Mouse (Mus musculus) hindbrain, embryonic 13.5 days (tissue): Measurements from ENCODE around the gene Polr1e. TPM values are rescaled to one million over a fixed set of nuclear protein-coding genes. Genes with fewer than 3 reads are reported as not detected.
"Not testable (repeated sequence)": the region's sequence is repeated elsewhere in the genome, so short reads cannot be mapped to it uniquely, and the experiment has no call there.

Experiments used
- ATAC-seq: fragments of 200-750 bp; cut with Nextera tagmentation; 2 replicates; pipeline ENCODE4 v1.8.0; 2017; ENCODE audit warnings: moderate TSS enrichment; ENCODE audit not compliant: low FRiP score
- H3K27ac ChIP-seq: fragments of 300-500 bp; sonication (generic); 2 replicates; pipeline ENCODE4 v1.5.1; 2015; ENCODE audit warnings: inconsistent platforms, mild to moderate bottlenecking, moderate library complexity
- H3K27me3 ChIP-seq: fragments of 300-500 bp; sonication (generic); 2 replicates; pipeline ENCODE4 v1.6.1; 2015; ENCODE audit warnings: mild to moderate bottlenecking, inconsistent platforms
- H3K36me3 ChIP-seq: fragments of 300-500 bp; sonication (generic); 2 replicates; pipeline ENCODE4 v1.6.1; 2015; ENCODE audit warnings: mild to moderate bottlenecking, inconsistent platforms
- H3K4me1 ChIP-seq: fragments of 300-500 bp; sonication (generic); replicated peaks from 2 replicates; pipeline ENCODE4 v1.6.1; 2015; ENCODE audit warnings: inconsistent platforms
- H3K4me2 ChIP-seq: fragments of 300-500 bp; sonication (generic); 2 replicates; pipeline ENCODE4 v1.6.1; 2015; ENCODE audit warnings: inconsistent platforms, mild to moderate bottlenecking, moderate library complexity
- H3K4me3 ChIP-seq: fragments of 300-500 bp; sonication (generic); 2 replicates; pipeline ENCODE4 v1.5.1; 2015; ENCODE audit warnings: mild to moderate bottlenecking, inconsistent platforms
- H3K9ac ChIP-seq: fragments of 300-500 bp; sonication (generic); 2 replicates; pipeline ENCODE4 v1.6.1; 2015; ENCODE audit warnings: mild to moderate bottlenecking, inconsistent platforms
- H3K9me3 ChIP-seq: fragments of 300-500 bp; sonication (generic); 2 replicates; pipeline ENCODE4 v1.6.1; 2016; ENCODE audit warnings: inconsistent platforms
- WGBS: fragments of 180-500 bp; shearing (Covaris S2); methylation state at CpG from one replicate; pipeline ENCODE4 v1.1.7; 2015; 5-methylcytosine and 5-hydroxymethylcytosine counted together
- polyA plus RNA-seq: library from polyadenylated mRNA; unstranded; fragments of >200 nt; fragmentation: Nextera tagmentation; extraction: Ambion mirVana; gene quantifications from 2 replicates; pipeline ENCODE4 v1.2.1, GENCODE M21; 2015

The Polr1e gene
- polyA plus RNA-seq, 1 experiment from 2014 or later, result 38.5 TPM

DNA sequence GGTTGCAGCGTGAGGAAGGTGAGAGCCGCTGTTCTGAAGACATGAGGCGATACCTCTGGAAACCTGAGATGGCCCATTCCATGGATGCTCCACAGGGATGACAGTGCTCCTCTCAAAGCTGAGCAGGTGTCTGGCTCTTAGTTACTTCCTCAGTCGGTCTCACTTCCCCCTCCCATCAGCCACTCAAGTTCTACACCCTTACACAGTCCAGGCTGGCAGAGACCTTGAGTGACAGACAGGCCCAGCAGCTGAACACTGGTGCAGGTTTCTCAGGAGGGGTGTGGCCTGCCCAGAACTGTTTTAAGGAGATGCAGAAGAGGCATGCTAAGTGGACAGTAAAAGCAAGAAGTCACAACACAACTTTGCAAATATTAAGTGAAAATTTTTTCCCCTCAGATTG, 49.4 kb downstream of the Polr1e start:
- 92% methylated on average over 4 of the region's 4 CpGs for WGBS
- no peak overlapping the region for H3K4me3 ChIP-seq
- H3K36me3 ChIP-seq, result no peaks in the 10 kb centered on the region
- no peak overlapping the region for H3K27ac ChIP-seq
- H3K9me3 ChIP-seq, result no peaks in the 10 kb centered on the region
- no peaks in the 10 kb centered on the region for H3K27me3 ChIP-seq
- H3K4me1 ChIP-seq, result peaks cover 41% of the 10 kb centered on the region
- ATAC-seq, result no peak
- H3K9ac ChIP-seq, result no peak overlapping the region
- no peak overlapping the region for H3K4me2 ChIP-seq

- H3K9ac ChIP-seq, result no peak overlapping the region
- H3K4me2 ChIP-seq, result no peak overlapping the region
- H3K27me3 ChIP-seq, result no peaks in the 10 kb centered on the region
- H3K36me3 ChIP-seq, result no peaks in the 10 kb centered on the region
- no peak overlapping the region for H3K4me3 ChIP-seq
- ATAC-seq, result no peak
- peaks cover 30% of the 10 kb centered on the region for H3K4me1 ChIP-seq
- no peak overlapping the region for H3K27ac ChIP-seq
- no peaks in the 10 kb centered on the region for H3K9me3 ChIP-seq
- WGBS, result 71% methylated on average over 15 of the region's 15 CpGs
Observed at GRCm38 (mm10) chr4:45072261-45072973, 54.0 kb downstream of the Polr1e start.

GRCm38 (mm10) chr4:45073544-45073943, 55.2 kb downstream of the Polr1e start:
- no peak overlapping the region for H3K27ac ChIP-seq
- peaks cover 25% of the 10 kb centered on the region for H3K4me1 ChIP-seq
- H3K4me3 ChIP-seq, result no peak overlapping the region
- peaks cover 1% of the 10 kb centered on the region; the same call in 1 of the 2 replicates for H3K36me3 ChIP-seq
- no peak overlapping the region for H3K4me2 ChIP-seq
- H3K9ac ChIP-seq, result no peak overlapping the region
- ATAC-seq, result no peak
- H3K27me3 ChIP-seq, result no peaks in the 10 kb centered on the region
- 83% methylated on average over 6 of the region's 6 CpGs for WGBS
- no peaks in the 10 kb centered on the region for H3K9me3 ChIP-seq

DNA sequence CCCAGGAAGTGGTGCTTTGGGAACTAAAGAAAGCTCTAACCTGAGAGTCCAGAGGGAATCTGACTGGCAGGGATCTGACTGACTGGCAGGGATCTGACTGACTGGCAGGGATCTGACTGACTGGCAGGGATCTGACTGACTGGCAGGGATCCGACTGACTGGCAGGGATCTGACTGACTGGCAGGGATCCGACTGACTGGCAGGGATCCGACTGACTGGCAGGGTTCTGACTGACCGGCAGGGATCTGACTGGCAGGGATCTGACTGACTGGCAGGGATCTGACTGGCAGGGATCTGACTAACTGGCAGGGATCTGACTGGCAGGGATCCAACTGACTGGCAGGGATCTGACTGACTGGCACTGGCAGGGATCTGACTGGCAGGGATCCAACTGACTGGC, 62.7 kb downstream of the Polr1e start:
- 93% methylated on average over 4 of the region's 4 CpGs for WGBS
- H3K4me2 ChIP-seq, H3K9me3 ChIP-seq, H3K27ac ChIP-seq, H3K9ac ChIP-seq, H3K27me3 ChIP-seq, H3K36me3 ChIP-seq, H3K4me3 ChIP-seq, ATAC-seq: not testable (repeated sequence)
- H3K4me1 ChIP-seq, result peaks cover 15% of the 10 kb centered on the region

GRCm38 (mm10) chr4:45082951-45083350, 64.6 kb downstream of the Polr1e start:
- Histone ChIP-seq H3K27ac (peak overlapping the region; percentile 88), H3K9ac (peak overlapping the region; percentile 97), H3K36me3 (peaks cover 6% of the 10 kb centered on the region; the same call in 1 of the 2 replicates), H3K27me3 (no peaks in the 10 kb centered on the region), H3K9me3 (no peaks in the 10 kb centered on the region), H3K4me2 (peak overlapping the region; percentile 73), H3K4me1 (peaks cover 15% of the 10 kb centered on the region), H3K4me3 (peak overlapping the region; percentile 94)
- 61% methylated on average over 9 of the region's 9 CpGs for WGBS
- 0 out of 2 replicates have a peak, but pooled peaks have one; percentile 14 for ATAC-seq

DNA sequence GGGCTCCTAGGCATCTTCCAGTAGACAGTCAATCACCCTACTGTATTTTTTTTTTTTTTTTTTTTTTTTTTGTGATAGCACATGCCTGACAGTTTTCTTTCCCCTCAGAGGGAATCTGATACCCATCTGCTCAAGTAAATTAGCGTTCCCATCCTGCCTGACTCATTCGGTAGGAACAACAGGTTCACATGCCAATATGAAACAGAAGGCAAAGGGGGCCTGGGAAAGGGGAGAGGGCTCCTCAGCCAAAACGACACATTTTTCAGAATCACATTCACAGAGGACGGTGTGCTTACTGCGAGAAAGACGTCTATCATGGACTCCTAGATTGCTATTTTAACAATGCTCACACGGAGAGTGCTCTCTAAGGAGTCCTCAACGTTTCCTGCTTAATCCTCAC, 65.1 kb downstream of the Polr1e start:
- Histone ChIP-seq H3K36me3 (peaks cover 5% of the 10 kb centered on the region; the same call in 1 of the 2 replicates), H3K4me3 (peak overlapping the region; percentile 94), H3K9me3 (no peaks in the 10 kb centered on the region), H3K27ac (peak overlapping the region; percentile 88), H3K27me3 (no peaks in the 10 kb centered on the region), H3K4me2 (peak overlapping the region; percentile 73), H3K9ac (peak overlapping the region; percentile 97), H3K4me1 (peaks cover 15% of the 10 kb centered on the region)
- ATAC-seq, result no peak
- under 1% methylated on average over 8 of the region's 8 CpGs for WGBS

DNA sequence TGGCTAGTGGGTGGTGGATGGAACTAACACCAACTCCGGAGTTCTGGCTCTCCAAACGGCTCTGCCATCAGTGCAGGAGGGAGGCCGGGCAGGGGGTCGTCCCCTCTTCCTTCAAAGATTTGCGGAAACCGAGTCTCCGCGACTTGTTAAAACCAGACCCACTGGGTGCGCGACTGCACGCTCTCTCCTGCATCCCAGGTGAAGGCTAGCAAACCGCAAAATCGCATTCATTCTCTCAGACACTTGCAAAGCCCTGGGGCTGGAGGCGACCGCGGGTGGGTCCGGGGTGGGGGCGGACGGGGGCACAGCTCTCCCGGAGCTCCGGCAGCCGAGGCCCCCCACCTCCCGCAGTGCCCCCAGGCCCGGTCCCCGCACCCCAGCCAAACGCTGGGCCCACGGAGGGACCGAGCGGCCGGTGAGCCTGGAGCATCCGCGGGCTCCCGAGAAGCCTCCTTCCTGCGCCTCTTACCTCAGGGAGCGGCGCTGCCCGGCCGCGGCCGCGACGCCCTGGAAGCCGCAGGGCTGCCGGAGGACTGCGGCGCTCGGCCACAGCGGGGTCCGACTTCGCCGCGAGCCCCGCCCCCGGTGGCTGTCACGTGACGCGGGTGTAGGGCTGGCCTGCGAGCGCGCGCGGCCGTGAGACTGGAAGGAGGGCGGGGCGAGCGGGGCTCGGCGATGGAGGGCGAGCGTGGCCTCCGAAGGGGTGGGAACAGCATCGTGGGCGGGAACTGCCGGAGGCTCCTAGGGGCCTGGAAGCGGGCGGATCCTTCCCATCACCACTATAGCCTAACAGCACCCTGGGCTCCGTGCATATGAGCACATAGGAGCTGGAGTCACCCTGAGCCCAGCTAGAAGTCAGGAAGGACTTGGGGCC, 65.9 kb downstream of the Polr1e start, which contains the start of gene Fbxo10:
Fbxo10 (minus strand) TSS at position 584 of the 874 bp plus-strand sequence.
- H3K36me3 ChIP-seq, result no peaks in the 10 kb centered on the region
- no peaks in the 10 kb centered on the region for H3K9me3 ChIP-seq
- peak within 1 kb of the TSS; percentile 73 for H3K4me2 ChIP-seq
- no peaks in the 10 kb centered on the region for H3K27me3 ChIP-seq
- H3K4me3 ChIP-seq, result peak within 1 kb of the TSS; percentile 94
- H3K9ac ChIP-seq, result peak within 1 kb of the TSS; percentile 97
- WGBS, result under 1% methylated on average over 64 of the region's 77 CpGs
- peak within 1 kb of the TSS; percentile 88 for H3K27ac ChIP-seq
- peak; percentile 88 for ATAC-seq
- H3K4me1 ChIP-seq, result peaks cover 15% of the 10 kb centered on the region

GRCm38 (mm10) chr4:45084895-45085290, 66.5 kb downstream of the Polr1e start:
- Histone ChIP-seq H3K9ac (peak overlapping the region; percentile 97; the same call in 1 of the 2 replicates), H3K4me3 (peak overlapping the region; percentile 94), H3K4me2 (peak overlapping the region; percentile 73), H3K36me3 (no peaks in the 10 kb centered on the region), H3K9me3 (no peaks in the 10 kb centered on the region), H3K4me1 (peaks cover 15% of the 10 kb centered on the region), H3K27ac (peak overlapping the region; percentile 59), H3K27me3 (no peaks in the 10 kb centered on the region)
- ATAC-seq, result no peak; the same call in 1 of the 2 replicates
- WGBS, result 50% methylated on average over 8 of the region's 8 CpGs

Other genes with a start within 250 kb of the Polr1e start
- 26.0 and 28.2 TPM in 2 replicates for gene Grhpr, start 37.2 kb upstream of the Polr1e start, polyA plus RNA-seq
- 45.6 and 48.4 TPM in 2 replicates for gene Zbtb5, start 6.2 kb upstream of the Polr1e start, polyA plus RNA-seq
- gene Fbxo10, start 66.0 kb downstream of the Polr1e start, polyA plus RNA-seq, result 13.6 and 15.9 TPM in 2 replicates
- gene Tomm5, start 89.5 kb downstream of the Polr1e start, polyA plus RNA-seq, result 159 and 163 TPM in 2 replicates
- gene Frmpd1, start 166.3 kb downstream of the Polr1e start, polyA plus RNA-seq, result 1.2 and 1.3 TPM in 2 replicates